Mouse (Mus musculus): ENCODE measurements around the gene Rbm33.

Rbm33 gene

GRCm38 (mm10) chr5:28412006-28412685, 95.2 kb downstream of the Rbm33 start:
- no peak for DNase-seq (ENCODE audit: low spot score in 2 of 2)

- DNase-seq (ENCODE audit: low spot score in 2 of 2), result peak in 1 of 2 experiments; percentile 19
Observed at GRCm38 (mm10) chr5:28413533-28413932, 96.6 kb downstream of the Rbm33 start.

- peak in 1 of 2 experiments; percentile 15 for DNase-seq (ENCODE audit: low spot score in 2 of 2)
Observed at GRCm38 (mm10) chr5:28414076-28414475, 97.2 kb downstream of the Rbm33 start.

GRCm38 (mm10) chr5:28416029-28416428, 99.1 kb downstream of the Rbm33 start:
- DNase-seq (ENCODE audit: low spot score in 2 of 2), result no peak

- peak in 1 of 2 experiments; percentile 18 for DNase-seq (ENCODE audit: low spot score in 2 of 2)
Observed at GRCm38 (mm10) chr5:28418734-28419133, 101.8 kb downstream of the Rbm33 start.

- DNase-seq (ENCODE audit: low spot score in 2 of 2), result peak in 1 of 2 experiments; percentile 18
Observed at GRCm38 (mm10) chr5:28419640-28420265, 102.8 kb downstream of the Rbm33 start.

GRCm38 (mm10) chr5:28423781-28424180, 106.9 kb downstream of the Rbm33 start:
- peak in 1 of 2 experiments; percentile 24 for DNase-seq (ENCODE audit: low spot score in 2 of 2)

- DNase-seq (ENCODE audit: low spot score in 2 of 2), result peak in 1 of 2 experiments; percentile 9
Observed at GRCm38 (mm10) chr5:28425926-28426325, 109.0 kb downstream of the Rbm33 start.

GRCm38 (mm10) chr5:28450126-28450890, 133.4 kb downstream of the Rbm33 start:
- peak; percentile 9 to 14 for DNase-seq (ENCODE audit: low spot score in 2 of 2)

- DNase-seq (ENCODE audit: low spot score in 2 of 2), result peak; percentile 85 to 90
Observed at GRCm38 (mm10) chr5:28451053-28451638, 134.2 kb downstream of the Rbm33 start.

- DNase-seq (ENCODE audit: low spot score in 2 of 2), result peak; percentile 7 to 13
Observed at GRCm38 (mm10) chr5:28453086-28453485, 136.2 kb downstream of the Rbm33 start.

- peak in 1 of 2 experiments; percentile 10 for DNase-seq (ENCODE audit: low spot score in 2 of 2)
Observed at GRCm38 (mm10) chr5:28453523-28453922, 136.6 kb downstream of the Rbm33 start.

GRCm38 (mm10) chr5:28454546-28454945, 137.6 kb downstream of the Rbm33 start:
- DNase-seq (ENCODE audit: low spot score in 2 of 2), result peak in 1 of 2 experiments; percentile 14

- DNase-seq (ENCODE audit: low spot score in 2 of 2), result peak in 1 of 2 experiments; percentile 12
Observed at GRCm38 (mm10) chr5:28455721-28456120, 138.8 kb downstream of the Rbm33 start.

- DNase-seq (ENCODE audit: low spot score in 2 of 2), result peak in 1 of 2 experiments; percentile 13
Observed at GRCm38 (mm10) chr5:28456366-28456765, 139.4 kb downstream of the Rbm33 start.

- DNase-seq (ENCODE audit: low spot score in 2 of 2), result peak; percentile 43 to 47
Observed at GRCm38 (mm10) chr5:28457921-28458641, 141.2 kb downstream of the Rbm33 start.

GRCm38 (mm10) chr5:28458821-28459240, 141.9 kb downstream of the Rbm33 start:
- DNase-seq (ENCODE audit: low spot score in 2 of 2), result peak in 1 of 2 experiments; percentile 22

- peak in 1 of 2 experiments; percentile 21 for DNase-seq (ENCODE audit: low spot score in 2 of 2)
Observed at GRCm38 (mm10) chr5:28459456-28460225, 142.7 kb downstream of the Rbm33 start.

GRCm38 (mm10) chr5:28460556-28461350, 143.8 kb downstream of the Rbm33 start:
- no peak for DNase-seq (ENCODE audit: low spot score in 2 of 2)

- no peak for DNase-seq (ENCODE audit: low spot score in 2 of 2)
Observed at GRCm38 (mm10) chr5:28461376-28461775, 144.5 kb downstream of the Rbm33 start.

Data from right cerebral cortex, postnatal 10 days (tissue).